Mouse (Mus musculus): ENCODE results near the gene Sox12. TPM values are rescaled to one million over a fixed set of nuclear protein-coding genes. Genes with fewer than 3 reads are reported as not detected.
A peak's percentile ranks its signal among the peaks of the same experiment; 100 is the strongest.

Sox12 gene
- polyA plus RNA-seq, 1 experiment from 2014 or later, result 19.4 TPM

GRCm38 (mm10) chr2:152414591-152415165 lies 16.8 kb upstream of the Sox12 start, which contains the start of gene Zcchc3:
Gene Zcchc3 (minus strand): TSS chr2:152415027.
- Histone ChIP-seq H3K27ac (ENCODE audit: low read depth) (peak within 1 kb of the TSS; percentile 99), H3K9me3 (ENCODE audit: low read depth, low read length) (peaks cover 5% of the 10 kb centered on the region; the same call in 1 of the 2 replicates), H3K9ac (peak within 1 kb of the TSS; percentile 99), H3K36me3 (ENCODE audit: insufficient read depth) (0 out of 2 replicates have a peak, but pooled peaks cover 4% of the 10 kb centered on the region), H3K4me3 (ENCODE audit: low read depth, low read length) (peak within 1 kb of the TSS; percentile 96), H3K27me3 (ENCODE audit: insufficient read depth, low read length) (no peaks in the 10 kb centered on the region), H3K4me2 (peak within 1 kb of the TSS; percentile 96), H3K4me1 (ENCODE audit: insufficient read depth) (peaks cover 16% of the 10 kb centered on the region)
- DNase-seq (peak; percentile 97), ATAC-seq (ENCODE audit: insufficient read depth) (peak; percentile 80)
- no peak for TF ChIP-seq CTCF (IDR thresholded peaks at IDR 0.05; ENCODE audit: low read depth)
- 0% methylated on average over 64 of the region's 65 CpGs for WGBS

GRCm38 (mm10) chr2:152413765-152414584 lies 16.1 kb upstream of the Sox12 start:
- Histone ChIP-seq H3K4me3 (ENCODE audit: low read depth, low read length) (peak overlapping the region; percentile 96), H3K9ac (peak overlapping the region; percentile 99), H3K27me3 (ENCODE audit: insufficient read depth, low read length) (no peaks in the 10 kb centered on the region), H3K27ac (ENCODE audit: low read depth) (peak overlapping the region; percentile 99), H3K4me2 (peak overlapping the region; percentile 96), H3K4me1 (ENCODE audit: insufficient read depth) (peaks cover 21% of the 10 kb centered on the region), H3K9me3 (ENCODE audit: low read depth, low read length) (peaks cover 5% of the 10 kb centered on the region; the same call in 1 of the 2 replicates), H3K36me3 (ENCODE audit: insufficient read depth) (0 out of 2 replicates have a peak, but pooled peaks cover 4% of the 10 kb centered on the region)
- under 1% methylated on average over 86 of the region's 86 CpGs for WGBS
- no peak for ATAC-seq (ENCODE audit: insufficient read depth)
- DNase-seq, result peak; percentile 57
- TF ChIP-seq CTCF (IDR thresholded peaks at IDR 0.05; ENCODE audit: low read depth), result no peak

- under 1% methylated on average over 21 of the region's 21 CpGs for WGBS
Measured at GRCm38 (mm10) chr2:152413158-152413764, 15.4 kb upstream of the Sox12 start.

GRCm38 (mm10) chr2:152412526-152413157 lies 14.8 kb upstream of the Sox12 start:
- WGBS, result 2% methylated on average over 15 of the region's 15 CpGs
- no peak for ATAC-seq (ENCODE audit: insufficient read depth)
- Histone ChIP-seq H3K4me2 (peak overlapping the region; percentile 96), H3K4me3 (ENCODE audit: low read depth, low read length) (peak overlapping the region; percentile 96), H3K27ac (ENCODE audit: low read depth) (peak overlapping the region; percentile 99), H3K27me3 (ENCODE audit: insufficient read depth, low read length) (no peaks in the 10 kb centered on the region), H3K36me3 (ENCODE audit: insufficient read depth) (0 out of 2 replicates have a peak, but pooled peaks cover 4% of the 10 kb centered on the region), H3K9me3 (ENCODE audit: low read depth, low read length) (peaks cover 5% of the 10 kb centered on the region; the same call in 1 of the 2 replicates), H3K4me1 (ENCODE audit: insufficient read depth) (peaks cover 21% of the 10 kb centered on the region), H3K9ac (peak overlapping the region; percentile 99)
- no peak for TF ChIP-seq CTCF (IDR thresholded peaks at IDR 0.05; ENCODE audit: low read depth)
- DNase-seq, result peak; percentile 67

More at GRCm38 (mm10) chr2:152413158-152413764, 15.4 kb upstream of the Sox12 start:
- Histone ChIP-seq H3K4me2 (peak overlapping the region; percentile 96), H3K27me3 (ENCODE audit: insufficient read depth, low read length) (no peaks in the 10 kb centered on the region), H3K36me3 (ENCODE audit: insufficient read depth) (0 out of 2 replicates have a peak, but pooled peaks cover 4% of the 10 kb centered on the region), H3K27ac (ENCODE audit: low read depth) (peak overlapping the region; percentile 99), H3K9ac (peak overlapping the region; percentile 99), H3K9me3 (ENCODE audit: low read depth, low read length) (peaks cover 5% of the 10 kb centered on the region; the same call in 1 of the 2 replicates), H3K4me1 (ENCODE audit: insufficient read depth) (peaks cover 21% of the 10 kb centered on the region), H3K4me3 (ENCODE audit: low read depth, low read length) (peak overlapping the region; percentile 96)
- ATAC-seq (ENCODE audit: insufficient read depth) (no peak), DNase-seq (peak; percentile 31)
- no peak for TF ChIP-seq CTCF (IDR thresholded peaks at IDR 0.05; ENCODE audit: low read depth)

- TF ChIP-seq CTCF (IDR thresholded peaks at IDR 0.05; ENCODE audit: low read depth), result no peak
- 3% methylated on average over 7 of the region's 7 CpGs for WGBS
- peak overlapping the region; percentile 96 for H3K4me2 ChIP-seq
- peaks cover 5% of the 10 kb centered on the region; the same call in 1 of the 2 replicates for H3K9me3 ChIP-seq (ENCODE audit: low read depth, low read length)
- DNase-seq (no peak), ATAC-seq (ENCODE audit: insufficient read depth) (peak; percentile 0; the same call in 1 of the 2 replicates)
- peak overlapping the region; percentile 99 for H3K9ac ChIP-seq
- H3K4me3 ChIP-seq (ENCODE audit: low read depth, low read length), result peak overlapping the region; percentile 96
- H3K27ac ChIP-seq (ENCODE audit: low read depth), result peak overlapping the region; percentile 99
- H3K36me3 ChIP-seq (ENCODE audit: insufficient read depth), result 0 out of 2 replicates have a peak, but pooled peaks cover 4% of the 10 kb centered on the region
- H3K27me3 ChIP-seq (ENCODE audit: insufficient read depth, low read length), result no peaks in the 10 kb centered on the region
- peaks cover 21% of the 10 kb centered on the region for H3K4me1 ChIP-seq (ENCODE audit: insufficient read depth)
Measured at GRCm38 (mm10) chr2:152411471-152411870, 13.6 kb upstream of the Sox12 start.

- ATAC-seq (ENCODE audit: insufficient read depth) (peak; percentile 83), DNase-seq (peak; percentile 97)
- 0% methylated on average over 15 of the region's 15 CpGs for WGBS
- Histone ChIP-seq H3K9ac (peak overlapping the region; percentile 99), H3K4me1 (ENCODE audit: insufficient read depth) (peaks cover 21% of the 10 kb centered on the region), H3K27ac (ENCODE audit: low read depth) (peak overlapping the region; percentile 99), H3K36me3 (ENCODE audit: insufficient read depth) (0 out of 2 replicates have a peak, but pooled peaks cover 4% of the 10 kb centered on the region), H3K9me3 (ENCODE audit: low read depth, low read length) (peaks cover under 1% of the 10 kb centered on the region; the same call in 1 of the 2 replicates), H3K4me3 (ENCODE audit: low read depth, low read length) (peak overlapping the region; percentile 96), H3K4me2 (peak overlapping the region; percentile 96), H3K27me3 (ENCODE audit: insufficient read depth, low read length) (no peaks in the 10 kb centered on the region)
- no peak for TF ChIP-seq CTCF (IDR thresholded peaks at IDR 0.05; ENCODE audit: low read depth)
Measured at GRCm38 (mm10) chr2:152410971-152411371, 13.1 kb upstream of the Sox12 start.
